Mouse (Mus musculus) T-helper 17 cell (primary cell): ENCODE measurements at regions not wholly inside any gene's neighbourhood (a gene's known extent, or its start where the extent isn't known, plus 50 kb on each side); places are given as distances from the start of the nearest gene placed in this dataset.

ENCODE experiments used
- in situ Hi-C, 2 experiments: fragments of 300-600 bp; cut with MboI, MseI; formaldehyde crosslinking; loops; 1 replicate in 1 of 2; 2 replicates in 1 of 2; pipeline ENCODE4 v1.15.1; 2025; ENCODE audit warnings: high pct_unique_total_duplicates in 2 of 2

DNA sequence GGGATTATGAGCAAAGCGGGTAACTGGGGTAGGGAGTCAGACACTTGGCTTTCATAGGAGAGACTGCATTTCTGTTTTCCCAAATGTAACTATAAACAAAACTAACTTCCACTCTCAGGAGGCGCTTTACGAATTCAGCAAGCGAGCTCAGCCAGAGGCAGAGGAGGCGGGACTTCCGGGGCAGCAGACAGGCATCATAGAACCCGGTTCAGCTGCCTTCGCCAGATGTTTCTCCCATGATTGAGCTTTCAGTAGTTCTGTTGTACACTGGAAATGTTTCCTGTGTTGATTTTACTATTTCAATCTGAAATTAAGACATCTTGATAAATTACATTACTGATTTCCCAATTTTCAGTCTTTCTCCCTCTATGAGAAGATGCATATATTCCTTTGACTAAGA lies 92.9 kb downstream of the Zfp365 start:
- in situ Hi-C loops: no loop called here

DNA sequence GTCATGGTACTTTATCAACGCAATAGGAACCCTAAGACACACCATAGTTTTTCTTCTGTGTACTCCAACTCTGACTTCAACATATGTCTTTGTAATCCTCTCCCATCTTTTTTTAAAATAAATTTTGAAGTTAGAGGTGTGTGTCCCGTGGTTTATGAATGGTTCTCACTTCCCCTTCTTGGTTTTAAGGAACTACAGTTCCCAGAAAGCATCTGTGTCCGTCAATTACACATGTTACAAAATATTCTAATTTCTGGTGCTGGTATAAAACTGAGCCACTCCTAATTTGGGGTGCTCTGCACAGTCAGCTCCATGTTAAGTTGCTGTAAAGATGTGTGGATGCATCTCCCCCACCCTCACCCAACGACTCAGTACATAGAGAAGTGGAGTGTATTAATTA lies 98.6 kb downstream of the Zfp365 start:
- in situ Hi-C loops: no loop called here

DNA sequence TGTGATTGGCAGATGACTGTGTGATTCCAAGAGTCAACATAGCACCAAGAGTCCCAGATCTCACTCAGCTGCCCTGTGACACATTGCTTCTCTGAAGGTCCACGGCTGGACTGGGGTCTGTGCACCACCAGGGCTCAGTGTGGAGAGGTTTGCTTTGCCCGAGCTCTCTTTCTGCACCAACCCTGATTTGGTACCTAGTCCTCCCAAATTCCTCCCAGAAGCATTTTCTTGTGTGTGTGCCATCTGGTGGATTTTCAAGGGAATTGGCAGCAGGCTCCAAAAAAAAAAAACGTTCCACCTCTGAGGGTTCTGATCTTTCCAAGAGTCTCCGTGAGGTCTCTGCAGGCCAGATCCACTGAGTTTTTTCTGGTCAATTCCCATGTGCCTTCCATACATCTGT lies 107.3 kb downstream of the Zfp365 start:
- in situ Hi-C loops: no loop called here

DNA sequence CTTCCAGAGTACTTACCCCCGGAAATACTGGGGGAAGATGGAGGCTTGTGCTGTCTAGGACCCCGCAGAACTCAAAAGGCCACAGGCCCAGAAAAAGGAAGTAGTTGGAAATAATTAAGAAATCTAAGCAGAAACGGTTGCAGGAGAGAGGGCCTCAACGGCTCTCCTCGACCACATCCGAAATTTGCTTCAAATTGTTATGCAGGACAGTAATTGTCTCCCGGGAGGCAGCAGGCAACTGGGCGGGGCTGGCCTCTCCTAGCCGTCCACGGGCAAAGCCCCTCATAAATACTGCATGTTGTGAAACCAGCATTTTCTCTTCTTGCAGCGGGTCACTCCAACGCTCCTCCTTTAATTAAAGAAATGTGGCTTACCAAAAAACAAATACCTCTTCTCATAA lies 107.8 kb downstream of the Zfp365 start:
- in situ Hi-C loops: no loop called here

DNA sequence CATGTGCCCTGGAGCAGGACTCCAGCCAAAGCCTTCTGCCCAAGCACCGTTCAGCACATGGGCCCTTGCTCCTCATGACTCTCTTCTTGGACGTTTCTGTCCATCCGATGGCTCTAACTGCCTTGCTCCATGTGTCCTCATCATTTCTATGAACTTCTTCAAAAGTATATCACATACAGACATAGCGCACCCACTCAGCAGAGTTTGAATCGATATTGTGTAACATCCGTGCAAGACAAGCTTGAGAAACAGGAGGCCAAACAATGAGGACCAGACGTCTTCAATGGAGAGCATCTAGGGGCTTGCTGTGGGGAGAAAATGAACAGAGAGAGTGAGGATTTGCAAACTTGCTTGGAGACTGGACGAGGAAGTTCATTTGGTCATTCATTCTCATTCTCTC lies 110.3 kb downstream of the Zfp365 start:
- in situ Hi-C loops: no loop called here

DNA sequence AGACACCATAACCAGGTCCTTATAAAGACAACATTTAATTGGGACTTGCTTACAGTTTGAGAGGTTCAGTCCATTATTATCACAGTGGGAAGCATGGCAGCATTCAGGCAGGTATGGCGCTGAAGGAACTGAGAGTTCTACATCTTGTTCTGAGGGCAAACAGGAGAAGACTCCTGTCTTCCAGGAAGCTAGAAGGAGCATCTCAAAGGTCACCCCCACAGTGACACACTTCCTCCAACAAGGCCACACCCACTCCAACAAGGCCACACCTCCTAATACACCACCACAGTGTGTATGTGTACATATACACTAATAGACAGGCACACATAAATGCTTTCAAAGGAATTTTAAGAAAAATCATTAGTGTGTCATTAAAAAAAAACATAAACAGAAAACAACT lies 110.8 kb downstream of the Zfp365 start:
- in situ Hi-C loops: no loop called here

- in situ Hi-C loops: no loop called here
Measured at GRCm38 (mm10) chr10:67798991-67799390, 113.5 kb downstream of the Zfp365 start.

- in situ Hi-C loops: no loop called here
Measured at GRCm38 (mm10) chr10:67793206-67793605, 119.3 kb downstream of the Zfp365 start.

DNA sequence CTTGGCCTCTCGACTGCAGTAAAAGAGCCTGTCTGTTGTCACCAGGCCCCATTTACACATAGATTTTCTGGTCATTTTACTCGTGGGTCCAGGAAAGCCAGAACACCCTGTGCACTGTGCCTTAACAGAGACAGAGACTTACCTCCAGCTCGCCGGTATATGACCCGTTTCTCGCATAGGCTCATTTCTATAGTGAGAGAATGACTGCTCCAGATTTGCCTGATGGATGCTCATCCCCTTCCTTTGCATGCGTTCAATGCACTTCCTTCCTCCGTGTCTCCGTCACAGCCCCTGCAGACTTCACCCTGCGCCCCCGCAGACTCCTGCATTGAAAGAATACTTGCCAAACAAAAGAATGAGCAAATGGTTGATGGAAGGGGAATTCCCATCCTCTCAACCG lies 122.8 kb downstream of the Zfp365 start:
- in situ Hi-C loops: no loop called here

- in situ Hi-C loops: no loop called here
Measured at GRCm38 (mm10) chr10:67788116-67788515, 124.3 kb downstream of the Zfp365 start.

- in situ Hi-C loops: no loop called here
Measured at GRCm38 (mm10) chr10:67785563-67785962, 126.9 kb downstream of the Zfp365 start.

DNA sequence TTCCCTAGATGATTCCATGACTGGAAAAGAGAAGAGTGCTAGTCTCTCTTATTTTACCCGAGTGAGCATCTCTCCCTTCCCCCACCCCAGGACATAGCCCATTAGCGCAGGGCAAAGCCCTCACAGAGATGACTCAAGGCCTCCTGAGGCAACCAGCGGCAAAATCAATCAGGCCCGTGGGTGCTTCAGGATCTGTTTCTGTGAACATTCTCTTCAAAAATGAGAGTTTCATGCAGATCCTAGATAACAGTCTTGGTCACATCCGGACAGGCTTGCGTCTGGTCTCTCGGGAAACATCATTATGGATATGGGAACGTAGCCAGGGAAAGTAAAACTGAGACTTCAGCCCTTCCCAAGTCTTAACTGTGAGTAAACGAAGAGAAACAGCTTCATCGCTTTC lies 134.1 kb downstream of the Zfp365 start:
- in situ Hi-C loops: loop anchor here in 1 of 2 experiments (5.0 kb wide), 1 partner anchor 79 kb away; no protein-coding TSS in a partner anchor

- in situ Hi-C loops: loop anchor here in 1 of 2 experiments (5.0 kb wide), 1 partner anchor 80 kb away; no protein-coding TSS in a partner anchor
Measured at GRCm38 (mm10) chr10:67777721-67778120, 134.7 kb downstream of the Zfp365 start.

GRCm38 (mm10) chr10:67776851-67777250 lies 135.6 kb downstream of the Zfp365 start:
- in situ Hi-C loops: loop anchor here in 1 of 2 experiments (5.0 kb wide), 1 partner anchor 80 kb away; no protein-coding TSS in a partner anchor

DNA sequence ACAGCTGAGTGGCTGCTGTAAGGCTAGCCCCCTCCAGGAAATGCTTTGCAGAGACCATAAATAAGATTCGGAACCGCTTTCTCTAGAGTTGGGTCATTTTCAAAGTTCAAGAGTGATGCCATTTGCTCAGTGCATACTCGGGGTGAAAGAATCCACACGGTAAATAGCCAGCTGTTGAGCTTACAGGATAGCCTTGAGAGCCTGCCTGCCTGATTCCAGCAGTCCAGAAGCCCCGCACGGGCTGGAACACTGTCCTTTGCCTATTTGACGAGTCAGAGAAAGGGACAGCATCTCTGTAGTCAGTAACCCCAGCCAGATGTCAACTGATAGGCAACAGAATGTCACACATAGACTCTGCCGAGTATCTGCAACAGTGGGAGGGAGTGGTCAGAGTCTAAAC lies 140.7 kb downstream of the Zfp365 start:
- in situ Hi-C loops: no loop called here

GRCm38 (mm10) chr10:67766099-67766498 lies 146.4 kb downstream of the Zfp365 start:
- in situ Hi-C loops: loop anchor here (5.0 kb wide), 1 partner anchor 449 kb away; no protein-coding TSS in a partner anchor

DNA sequence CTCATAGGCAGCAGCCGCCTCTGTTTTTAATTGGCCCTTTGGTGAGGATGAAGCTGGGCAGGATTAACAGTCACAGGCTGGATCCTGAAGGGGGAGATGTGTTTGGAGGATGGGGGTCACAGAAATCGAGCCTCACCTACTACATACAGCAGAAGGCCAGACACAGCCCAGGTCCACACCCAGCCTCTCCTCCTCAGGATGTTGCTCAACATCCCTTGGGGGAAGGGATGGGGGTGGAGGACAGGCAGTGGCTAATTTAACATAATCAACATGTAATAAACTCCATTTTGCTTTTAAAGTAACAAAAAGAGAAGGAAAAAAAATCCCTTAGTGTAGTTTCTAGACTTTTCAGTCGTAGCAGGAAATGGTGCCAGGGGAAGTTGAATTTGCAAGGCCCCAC lies 152.0 kb downstream of the Zfp365 start:
- in situ Hi-C loops: no loop called here

- in situ Hi-C loops: no loop called here
Measured at GRCm38 (mm10) chr10:67748121-67748520, 164.3 kb downstream of the Zfp365 start.

DNA sequence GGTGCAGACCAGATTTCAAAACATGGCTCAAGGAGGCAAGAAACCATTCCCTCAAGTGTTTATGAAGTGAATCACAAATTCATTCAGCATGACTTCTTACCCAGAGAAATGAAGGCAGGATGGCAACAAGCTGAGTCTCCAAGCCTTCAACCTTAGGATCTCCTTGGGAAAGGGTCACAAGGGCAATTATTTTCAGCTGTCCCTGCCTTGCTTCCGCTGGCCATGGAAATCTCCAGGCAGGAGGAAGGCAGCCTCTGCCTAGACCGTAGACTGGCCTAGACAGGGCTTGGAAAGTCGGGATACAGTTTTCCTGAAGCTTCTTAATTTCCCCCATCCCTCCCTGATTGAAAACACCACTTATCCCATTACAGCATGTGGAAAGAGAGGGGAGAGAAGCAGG lies 165.0 kb downstream of the Zfp365 start:
- in situ Hi-C loops: no loop called here

DNA sequence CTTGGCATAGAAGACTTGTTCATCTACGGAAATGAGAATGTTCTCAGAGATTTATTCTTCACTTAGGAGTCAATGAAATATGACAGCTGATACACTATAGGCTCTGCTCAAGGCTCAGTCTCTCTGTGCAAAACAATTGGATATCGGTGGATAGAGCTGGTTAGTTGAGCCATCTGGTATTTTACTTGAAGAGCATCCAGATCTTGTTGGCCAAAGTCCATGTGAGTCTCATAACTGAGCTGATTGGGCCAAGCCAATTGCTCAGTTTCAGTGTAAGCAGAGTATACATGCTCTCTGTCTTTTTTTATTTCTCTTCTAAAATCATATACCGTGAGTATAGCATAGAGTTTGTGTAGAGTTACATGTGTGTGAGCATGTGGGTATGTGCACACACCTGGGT lies 166.3 kb downstream of the Zfp365 start:
- in situ Hi-C loops: no loop called here

- in situ Hi-C loops: no loop called here
Measured at GRCm38 (mm10) chr10:67743561-67743960, 168.9 kb downstream of the Zfp365 start.

DNA sequence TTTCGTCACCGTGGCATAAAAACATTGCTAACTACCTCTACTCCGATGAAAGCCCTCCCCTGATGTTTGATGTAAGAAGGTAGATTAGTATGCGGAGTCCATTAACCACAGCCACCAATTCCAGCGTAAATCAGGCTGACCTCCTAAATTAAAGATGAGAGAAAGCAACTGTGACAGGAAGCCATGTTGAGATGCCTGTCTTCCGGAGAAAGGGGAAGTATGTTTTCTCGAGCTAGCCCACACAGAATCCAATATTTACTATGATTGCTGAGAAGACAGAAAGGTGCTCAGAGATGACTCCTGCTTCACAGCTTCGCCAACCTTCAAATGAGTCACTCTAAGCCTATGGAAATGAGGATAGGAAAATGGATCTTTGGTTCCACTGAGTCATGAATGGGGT lies 169.6 kb downstream of the Zfp365 start:
- in situ Hi-C loops: no loop called here

DNA sequence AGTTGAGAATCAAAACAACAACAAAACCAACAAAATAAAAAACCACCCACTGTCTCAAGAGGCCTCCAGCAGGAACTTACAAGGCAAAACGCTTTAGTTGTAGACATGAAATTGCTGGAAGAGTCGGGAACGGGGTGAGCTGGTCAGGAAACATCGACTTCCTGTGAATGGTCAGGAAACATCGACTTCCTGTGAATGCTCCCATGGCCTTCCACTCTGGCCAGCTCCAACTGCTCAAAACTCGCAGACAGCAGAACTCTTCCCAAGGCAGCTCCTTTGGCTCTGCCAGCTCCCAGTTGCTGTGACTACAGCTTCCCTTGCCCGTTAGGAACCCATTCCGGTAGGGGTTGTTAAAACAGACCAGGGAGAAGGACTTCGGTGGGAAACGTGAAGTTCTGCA lies 170.2 kb downstream of the Zfp365 start:
- in situ Hi-C loops: no loop called here

GRCm38 (mm10) chr10:67739199-67739598 lies 173.3 kb downstream of the Zfp365 start:
- in situ Hi-C loops: no loop called here
